Mouse (Mus musculus) thymus, adult 2 months (tissue): ENCODE data around the gene Slc1a4.

Experiments used
- CTCF ChIP-seq: fragments of 200-500 bp; IDR thresholded peaks from 2 replicates; pipeline ENCODE4 v1.5.1; 2012; ENCODE audit warnings: mild to moderate bottlenecking, control low read depth, low read length, moderate library complexity, borderline replicate concordance; ENCODE audit not compliant: control insufficient read depth, poor library complexity, insufficient read depth; ENCODE audit errors: extremely low read depth
- POLR2A ChIP-seq: fragments of 200-500 bp; IDR thresholded peaks from 2 replicates; pipeline ENCODE4 v1.6.1; 2012; ENCODE audit warnings: mild to moderate bottlenecking, low read length, control low read depth, moderate library complexity; ENCODE audit not compliant: control insufficient read depth, poor library complexity, insufficient read depth; ENCODE audit errors: extremely low read depth

DNA sequence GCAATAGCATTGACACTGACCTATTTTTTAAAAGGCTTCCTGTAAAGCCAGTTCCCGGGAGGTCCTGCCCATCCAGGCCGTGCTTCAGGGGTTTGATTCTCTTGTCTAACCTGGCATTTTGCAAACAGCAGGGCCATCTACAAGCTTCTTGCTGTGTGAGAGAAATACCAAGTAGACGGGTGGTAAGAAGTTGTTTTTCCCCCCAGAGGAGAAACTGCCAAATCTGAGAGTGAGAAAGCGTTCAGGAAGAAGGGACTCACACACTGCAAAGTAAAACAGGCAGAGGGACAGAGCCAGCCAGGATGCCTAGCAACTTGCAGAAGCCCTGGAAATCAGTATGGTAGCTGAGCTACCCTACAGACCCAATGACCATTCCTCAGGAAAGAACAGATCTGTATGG lies 47.6 kb upstream of the Slc1a4 start:
- TF ChIP-seq POLR2A, result no peak
- no peak for TF ChIP-seq CTCF
